Mouse (Mus musculus) stomach, postnatal 0 days (tissue): ENCODE data around the gene Trpm3. TPM values are rescaled to one million over a fixed set of nuclear protein-coding genes. Genes with fewer than 3 reads are reported as not detected.

Experiments
- ATAC-seq: fragments of 200-750 bp; cut with Nextera tagmentation; 2 replicates; pipeline ENCODE4 v1.8.0; 2017; ENCODE audit not compliant: low FRiP score, low TSS enrichment
- DNase-seq: peaks from one replicate; pipeline ENCODE4 v3.0.0-alpha.2; 2016; ENCODE audit warnings: low spot score
- H3K27ac ChIP-seq: fragments of 300-500 bp; sonication (generic); replicated peaks from 2 replicates; pipeline ENCODE4 v1.5.1; 2014; ENCODE audit warnings: mild to moderate bottlenecking, control low read depth
- H3K27me3 ChIP-seq: fragments of 300-500 bp; sonication (generic); 2 replicates; pipeline ENCODE4 v1.6.1; 2014; ENCODE audit warnings: low read length; ENCODE audit not compliant: control insufficient read depth, insufficient read depth
- H3K36me3 ChIP-seq: fragments of 300-500 bp; sonication (generic); 2 replicates; pipeline ENCODE4 v1.6.1; 2014; ENCODE audit warnings: low read length, mixed read lengths; ENCODE audit not compliant: control insufficient read depth, insufficient read depth
- H3K4me1 ChIP-seq: fragments of 300-500 bp; sonication (generic); replicated peaks from 2 replicates; pipeline ENCODE4 v1.6.1; 2014; ENCODE audit warnings: antibody characterized with exemption; ENCODE audit not compliant: control insufficient read depth, insufficient read depth
- H3K4me2 ChIP-seq: fragments of 300-500 bp; sonication (generic); replicated peaks from 2 replicates; pipeline ENCODE4 v1.6.1; 2014; ENCODE audit warnings: low read depth, mild to moderate bottlenecking, control low read depth, moderate library complexity
- H3K4me3 ChIP-seq: fragments of 300-500 bp; sonication (generic); 2 replicates; pipeline ENCODE4 v1.5.1; 2014; ENCODE audit warnings: low read depth, low read length, control low read depth
- H3K9ac ChIP-seq: fragments of 300-500 bp; sonication (generic); 2 replicates; pipeline ENCODE4 v1.6.1; 2014; ENCODE audit warnings: mild to moderate bottlenecking, low read length, control low read depth, mixed read lengths
- H3K9me3 ChIP-seq: fragments of 300-500 bp; sonication (generic); 2 replicates; pipeline ENCODE4 v1.6.1; 2016; ENCODE audit warnings: low read length; ENCODE audit not compliant: control insufficient read depth
- CTCF ChIP-seq: IDR thresholded peaks from 2 replicates; pipeline ENCODE4 v1.5.1; 2016; ENCODE audit warnings: antibody characterized with exemption, low read depth, mild to moderate bottlenecking, moderate library complexity
- EP300 ChIP-seq: optimal IDR thresholded peaks from 2 replicates; pipeline ENCODE3; 2016; ENCODE audit warnings: antibody characterized with exemption
- WGBS: fragments of 180-500 bp; shearing (Covaris S2); extraction: QIAGEN DNeasy Blood & Tissue Kit; methylation state at CpG from one replicate; pipeline ENCODE4 v1.1.7; 2014; 5-methylcytosine and 5-hydroxymethylcytosine counted together
- polyA plus RNA-seq: library from polyadenylated mRNA; unstranded; fragments of >200 nt; fragmentation: Nextera tagmentation; extraction: Ambion mirVana; gene quantifications from 2 replicates; pipeline ENCODE4 v1.2.1, GENCODE M21; 2015

Gene Trpm3
- polyA plus RNA-seq, 1 experiment from 2014 or later = 0.33 TPM

DNA sequence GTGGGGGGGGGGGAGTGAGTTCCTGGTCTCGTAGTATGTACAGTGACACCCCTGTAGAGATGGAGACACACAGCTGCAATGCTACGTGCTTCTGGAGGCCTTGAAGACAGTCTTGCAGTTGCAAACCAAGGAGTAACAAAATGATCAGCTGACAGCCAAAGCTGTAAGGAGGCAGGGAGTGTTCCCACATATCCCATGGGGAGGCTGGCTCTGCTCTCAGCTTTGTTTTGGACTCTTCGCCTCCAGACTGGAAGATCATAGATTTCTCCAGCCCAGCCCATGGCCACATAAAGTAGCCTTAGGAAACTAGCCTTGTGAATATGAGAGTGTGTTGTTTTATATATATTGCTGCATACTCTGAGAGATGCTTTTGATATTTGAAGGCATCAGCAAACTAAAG lies 248.0 kb downstream of the Trpm3 start:
- H3K9ac ChIP-seq = no peak overlapping the region
- no peaks in the 10 kb centered on the region for H3K27me3 ChIP-seq
- no peak for TF ChIP-seq EP300
- TF ChIP-seq CTCF = no peak
- no peak overlapping the region for H3K4me3 ChIP-seq
- H3K4me1 ChIP-seq = no peaks in the 10 kb centered on the region
- no peak overlapping the region for H3K4me2 ChIP-seq
- ATAC-seq (no peak), DNase-seq (no peak)
- no peaks in the 10 kb centered on the region for H3K9me3 ChIP-seq
- WGBS = 83% methylated on average over 3 of the region's 3 CpGs
- no peak overlapping the region for H3K27ac ChIP-seq
- H3K36me3 ChIP-seq = no peaks in the 10 kb centered on the region

DNA sequence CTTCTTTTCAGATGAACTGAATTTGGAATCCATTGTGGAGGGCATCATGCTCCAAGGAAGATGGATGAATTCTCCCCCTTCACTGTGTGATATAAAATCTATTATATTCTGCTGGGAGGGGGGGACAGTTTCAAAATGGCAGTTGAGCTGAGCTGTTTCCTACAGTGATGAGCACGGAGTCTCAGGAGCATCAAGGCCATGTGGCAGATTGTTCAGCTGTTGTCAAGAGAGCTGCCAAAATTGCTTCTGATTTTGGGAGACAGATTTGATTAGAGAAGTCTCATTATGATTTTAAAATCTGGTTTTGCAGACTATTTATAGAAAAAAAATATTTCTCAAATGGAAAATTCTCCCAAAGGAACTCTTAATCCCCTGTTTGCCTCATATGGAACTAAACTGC lies 255.9 kb downstream of the Trpm3 start:
- DNase-seq (no peak), ATAC-seq (no peak)
- 72% methylated on average over 1 of the region's 1 CpGs for WGBS
- TF ChIP-seq EP300 (no peak), CTCF (no peak)
- H3K4me1 ChIP-seq = no peaks in the 10 kb centered on the region
- no peak overlapping the region for H3K4me3 ChIP-seq
- H3K9me3 ChIP-seq = no peaks in the 10 kb centered on the region
- H3K27me3 ChIP-seq = no peaks in the 10 kb centered on the region
- no peaks in the 10 kb centered on the region for H3K36me3 ChIP-seq
- H3K9ac ChIP-seq = no peak overlapping the region
- no peak overlapping the region for H3K27ac ChIP-seq
- no peak overlapping the region for H3K4me2 ChIP-seq

DNA sequence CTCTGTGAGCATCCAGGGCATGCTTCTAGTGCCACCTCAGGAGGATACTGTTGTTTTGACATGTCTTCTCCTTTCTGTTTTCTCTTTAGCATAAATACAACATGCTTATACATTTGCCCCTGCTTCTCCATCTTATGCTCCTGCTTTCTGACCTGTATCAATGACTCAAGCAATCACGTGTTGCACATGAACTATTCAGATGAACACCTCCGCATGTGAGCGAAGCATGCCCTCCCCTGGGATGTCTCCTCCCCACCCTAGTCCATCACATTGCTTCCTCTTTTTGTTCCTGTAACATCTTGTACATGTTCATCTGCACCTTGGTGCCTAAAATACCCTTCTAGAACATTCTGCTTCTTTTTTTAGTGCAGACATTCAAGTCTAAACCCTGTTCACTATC lies 265.2 kb downstream of the Trpm3 start:
- WGBS = 85% methylated on average over 3 of the region's 3 CpGs
- Histone ChIP-seq H3K9ac (no peak overlapping the region), H3K4me2 (no peak overlapping the region), H3K4me3 (no peak overlapping the region), H3K4me1 (no peaks in the 10 kb centered on the region), H3K27ac (no peak overlapping the region), H3K9me3 (no peaks in the 10 kb centered on the region), H3K27me3 (no peaks in the 10 kb centered on the region), H3K36me3 (no peaks in the 10 kb centered on the region)
- no peak for DNase-seq
- ATAC-seq = no peak
- no peak for TF ChIP-seq EP300

DNA sequence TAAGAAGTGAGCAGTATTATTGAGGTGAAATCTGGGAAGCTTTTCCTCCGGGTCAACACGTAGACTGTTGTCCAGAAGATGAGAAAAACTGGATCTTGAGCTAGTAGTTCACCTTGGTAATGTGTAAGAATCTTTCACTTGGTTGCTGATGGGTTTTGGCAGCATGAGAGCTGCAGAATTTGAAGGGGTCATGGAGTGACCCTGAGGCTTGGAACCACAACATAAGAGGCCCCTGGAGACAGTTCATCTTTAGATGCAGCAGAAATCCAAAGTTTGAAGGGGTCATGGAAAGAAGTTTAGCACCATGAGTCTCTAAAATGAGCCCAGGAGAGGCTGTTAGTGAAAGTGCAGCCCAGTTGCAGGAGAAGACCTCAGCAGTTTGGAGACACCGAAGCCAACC lies 279.4 kb downstream of the Trpm3 start:
- no peaks in the 10 kb centered on the region for H3K4me1 ChIP-seq
- H3K9ac ChIP-seq = no peak overlapping the region
- H3K36me3 ChIP-seq = no peaks in the 10 kb centered on the region
- H3K27ac ChIP-seq = no peak overlapping the region
- TF ChIP-seq CTCF (no peak), EP300 (no peak)
- no peak overlapping the region for H3K4me2 ChIP-seq
- H3K9me3 ChIP-seq = no peaks in the 10 kb centered on the region
- WGBS = 89% methylated on average over 3 of the region's 3 CpGs
- ATAC-seq = no peak
- no peaks in the 10 kb centered on the region for H3K27me3 ChIP-seq
- no peak overlapping the region for H3K4me3 ChIP-seq
- DNase-seq = no peak

DNA sequence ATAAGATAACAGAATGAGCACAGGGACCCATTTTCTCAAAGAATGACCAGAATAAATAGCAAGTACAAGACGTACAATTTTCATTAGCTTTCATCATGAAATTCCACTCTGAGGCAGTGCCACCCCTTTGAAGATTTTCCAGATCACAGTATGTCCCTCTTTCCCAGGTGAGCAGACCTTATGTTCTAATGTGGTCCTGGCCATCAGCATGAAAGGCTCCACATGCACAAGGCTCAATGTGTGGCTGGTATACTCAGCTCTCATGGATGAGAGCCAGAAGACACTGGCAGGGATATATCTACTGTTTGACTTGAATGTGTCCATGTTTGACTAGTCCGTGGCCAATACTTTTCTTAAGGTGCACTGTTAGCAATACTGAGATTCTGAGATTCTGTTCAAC lies 298.4 kb downstream of the Trpm3 start:
- 82% methylated on average over 2 of the region's 2 CpGs for WGBS
- H3K27ac ChIP-seq = no peak overlapping the region
- H3K4me3 ChIP-seq = no peak overlapping the region
- no peaks in the 10 kb centered on the region for H3K9me3 ChIP-seq
- H3K4me2 ChIP-seq = no peak overlapping the region
- TF ChIP-seq EP300 = no peak
- TF ChIP-seq CTCF = no peak
- H3K9ac ChIP-seq = no peak overlapping the region
- no peaks in the 10 kb centered on the region for H3K36me3 ChIP-seq
- H3K27me3 ChIP-seq = no peaks in the 10 kb centered on the region
- DNase-seq (no peak), ATAC-seq (no peak)
- no peaks in the 10 kb centered on the region for H3K4me1 ChIP-seq

DNA sequence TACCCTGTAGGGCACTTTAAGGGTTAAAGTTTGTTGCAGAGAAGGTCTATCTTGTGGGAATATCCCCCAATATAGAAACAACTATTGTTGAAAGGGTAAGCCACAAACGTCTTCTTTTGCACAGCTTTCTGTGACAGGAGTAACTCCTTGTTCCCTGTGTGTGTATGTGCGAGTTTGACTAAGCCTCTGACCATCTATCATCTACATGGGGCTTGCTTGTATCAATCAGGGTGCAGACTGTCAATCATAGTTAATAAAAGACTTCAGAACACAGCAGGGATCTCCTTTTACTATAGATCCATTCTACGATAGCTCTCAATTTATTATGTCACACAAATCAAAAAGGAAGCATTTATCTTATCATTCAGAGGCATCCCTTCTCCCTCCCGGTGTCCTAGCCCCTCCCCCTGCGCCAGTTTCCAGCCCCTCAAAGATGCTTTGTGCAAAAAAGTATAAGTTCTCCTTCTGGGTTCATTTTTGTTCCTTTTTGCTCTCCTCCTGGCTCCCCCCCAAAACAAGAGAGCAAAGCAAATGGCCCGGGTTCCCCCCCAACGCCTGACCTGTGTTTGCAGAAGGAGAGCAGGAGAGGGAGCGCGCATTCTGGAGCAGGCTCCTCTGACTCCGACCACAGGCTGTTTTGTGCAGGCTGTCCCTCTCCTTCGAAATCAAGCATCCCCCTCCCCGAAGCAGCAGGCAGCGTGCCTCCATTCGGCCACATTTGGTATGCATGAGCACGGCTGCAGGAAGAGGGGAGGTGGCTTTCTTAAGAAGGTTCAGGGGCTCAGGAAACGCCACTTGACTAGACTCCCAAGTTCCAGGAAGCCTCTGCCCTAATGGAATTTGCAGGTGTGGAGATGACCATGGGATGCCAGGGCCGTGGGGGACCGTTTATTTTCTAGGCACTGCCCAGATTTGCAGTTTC lies 308.8 kb downstream of the Trpm3 start:
- Histone ChIP-seq H3K4me3 (peak overlapping the region; percentile 21; the same call in 1 of the 2 replicates), H3K27me3 (no peaks in the 10 kb centered on the region), H3K4me1 (no peaks in the 10 kb centered on the region), H3K4me2 (peak overlapping the region; percentile 44), H3K27ac (no peak overlapping the region), H3K9me3 (no peaks in the 10 kb centered on the region), H3K36me3 (no peaks in the 10 kb centered on the region), H3K9ac (no peak overlapping the region)
- DNase-seq (no peak), ATAC-seq (no peak)
- TF ChIP-seq EP300 = no peak
- peak; percentile 17; the same call in 1 of the 2 replicates for TF ChIP-seq CTCF
- 6% methylated on average over 18 of the region's 18 CpGs for WGBS
